Mouse (Mus musculus): Measurements from ENCODE around the gene Spock1.

- no peak for TF ChIP-seq POLR2A (IDR thresholded peaks at IDR 0.05; ENCODE audit: low read depth, low read length)
- no peak for TF ChIP-seq CTCF (IDR thresholded peaks at IDR 0.05; ENCODE audit: borderline replicate concordance, insufficient read depth, low read length)
Observed at GRCm38 (mm10) chr13:57950091-57950490, 42.0 kb upstream of the Spock1 start.
